Mouse (Mus musculus): ENCODE measurements around the gene Cd55b. TPM values are rescaled to one million over a fixed set of nuclear protein-coding genes. Genes with fewer than 3 reads are reported as not detected.
"Not testable (repeated sequence)": the region's sequence is repeated elsewhere in the genome, so short reads cannot be mapped to it uniquely, and the experiment has no call there.

Gene Cd55b
- polyA plus RNA-seq, 1 experiment from 2014 or later = not detected

- not testable (repeated sequence) for H3K9me3 ChIP-seq (replicated peaks; ENCODE audit: control insufficient read depth, low read length); H3K27ac ChIP-seq (ENCODE audit: low read depth, low read length); H3K4me1 ChIP-seq (ENCODE audit: control insufficient read depth, insufficient read depth, low read length); DNase-seq (ENCODE audit: low spot score); ATAC-seq; H3K27me3 ChIP-seq (replicated peaks; ENCODE audit: control insufficient read depth, insufficient read depth, low read length); H3K4me2 ChIP-seq (ENCODE audit: low read length); H3K36me3 ChIP-seq (ENCODE audit: control insufficient read depth, insufficient read depth, low read length); H3K9ac ChIP-seq (ENCODE audit: low read length); H3K4me3 ChIP-seq (ENCODE audit: low read depth, low read length)
Observed at GRCm38 (mm10) chr1:130428667-130429066, 5.9 kb upstream of the Cd55b start.

GRCm38 (mm10) chr1:130427175-130427853 lies 4.5 kb upstream of the Cd55b start:
- H3K4me3 ChIP-seq (ENCODE audit: low read depth, low read length); H3K27ac ChIP-seq (ENCODE audit: low read depth, low read length); ATAC-seq; DNase-seq (ENCODE audit: low spot score); H3K36me3 ChIP-seq (ENCODE audit: control insufficient read depth, insufficient read depth, low read length); H3K4me2 ChIP-seq (ENCODE audit: low read length); H3K27me3 ChIP-seq (replicated peaks; ENCODE audit: control insufficient read depth, insufficient read depth, low read length); H3K4me1 ChIP-seq (ENCODE audit: control insufficient read depth, insufficient read depth, low read length); H3K9me3 ChIP-seq (replicated peaks; ENCODE audit: control insufficient read depth, low read length); H3K9ac ChIP-seq (ENCODE audit: low read length): not testable (repeated sequence)
- WGBS = 76% methylated on average over 3 of the region's 3 CpGs

- not testable (repeated sequence) for H3K27me3 ChIP-seq (replicated peaks; ENCODE audit: control insufficient read depth, insufficient read depth, low read length); H3K9me3 ChIP-seq (replicated peaks; ENCODE audit: control insufficient read depth, low read length); H3K4me3 ChIP-seq (ENCODE audit: low read depth, low read length); DNase-seq (ENCODE audit: low spot score); H3K36me3 ChIP-seq (ENCODE audit: control insufficient read depth, insufficient read depth, low read length); H3K4me2 ChIP-seq (ENCODE audit: low read length); H3K4me1 ChIP-seq (ENCODE audit: control insufficient read depth, insufficient read depth, low read length); ATAC-seq; H3K9ac ChIP-seq (ENCODE audit: low read length); H3K27ac ChIP-seq (ENCODE audit: low read depth, low read length)
- WGBS = no CpG with 5 or more reads among the region's 6 CpGs
Observed at GRCm38 (mm10) chr1:130422033-130422432, 776 bp downstream of the Cd55b start.

DNA sequence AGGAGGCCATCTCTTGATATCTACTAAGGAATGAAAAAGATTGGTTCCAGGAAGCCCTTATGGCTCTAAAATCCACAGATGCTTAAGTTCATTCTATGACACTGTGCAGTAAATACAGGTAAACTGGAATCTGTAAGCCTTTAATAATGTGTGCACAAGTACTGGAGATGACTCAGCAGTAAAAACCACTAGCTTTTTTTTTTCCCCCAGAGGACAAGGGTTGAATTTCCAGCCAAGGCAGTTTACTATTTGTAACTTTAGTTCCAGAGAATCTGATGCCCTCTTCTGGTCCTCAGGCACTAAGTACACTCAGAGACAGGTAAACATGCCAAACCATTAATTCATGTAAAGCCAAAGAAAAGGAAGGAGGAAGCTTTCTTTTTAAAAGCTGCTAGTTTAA lies 25.7 kb downstream of the Cd55b start:
- not testable (repeated sequence) for H3K27ac ChIP-seq (ENCODE audit: low read depth, low read length); H3K9me3 ChIP-seq (replicated peaks; ENCODE audit: control insufficient read depth, low read length); H3K9ac ChIP-seq (ENCODE audit: low read length); H3K4me2 ChIP-seq (ENCODE audit: low read length); H3K36me3 ChIP-seq (ENCODE audit: control insufficient read depth, insufficient read depth, low read length); H3K4me1 ChIP-seq (ENCODE audit: control insufficient read depth, insufficient read depth, low read length); H3K4me3 ChIP-seq (ENCODE audit: low read depth, low read length); ATAC-seq; H3K27me3 ChIP-seq (replicated peaks; ENCODE audit: control insufficient read depth, insufficient read depth, low read length); DNase-seq (ENCODE audit: low spot score)

GRCm38 (mm10) chr1:130387282-130387681 lies 35.5 kb downstream of the Cd55b start:
- H3K9me3 ChIP-seq (replicated peaks; ENCODE audit: control insufficient read depth, low read length); H3K4me3 ChIP-seq (ENCODE audit: low read depth, low read length); H3K4me1 ChIP-seq (ENCODE audit: control insufficient read depth, insufficient read depth, low read length); ATAC-seq; H3K9ac ChIP-seq (ENCODE audit: low read length); H3K27me3 ChIP-seq (replicated peaks; ENCODE audit: control insufficient read depth, insufficient read depth, low read length); DNase-seq (ENCODE audit: low spot score); H3K36me3 ChIP-seq (ENCODE audit: control insufficient read depth, insufficient read depth, low read length); H3K27ac ChIP-seq (ENCODE audit: low read depth, low read length); H3K4me2 ChIP-seq (ENCODE audit: low read length): not testable (repeated sequence)

DNA sequence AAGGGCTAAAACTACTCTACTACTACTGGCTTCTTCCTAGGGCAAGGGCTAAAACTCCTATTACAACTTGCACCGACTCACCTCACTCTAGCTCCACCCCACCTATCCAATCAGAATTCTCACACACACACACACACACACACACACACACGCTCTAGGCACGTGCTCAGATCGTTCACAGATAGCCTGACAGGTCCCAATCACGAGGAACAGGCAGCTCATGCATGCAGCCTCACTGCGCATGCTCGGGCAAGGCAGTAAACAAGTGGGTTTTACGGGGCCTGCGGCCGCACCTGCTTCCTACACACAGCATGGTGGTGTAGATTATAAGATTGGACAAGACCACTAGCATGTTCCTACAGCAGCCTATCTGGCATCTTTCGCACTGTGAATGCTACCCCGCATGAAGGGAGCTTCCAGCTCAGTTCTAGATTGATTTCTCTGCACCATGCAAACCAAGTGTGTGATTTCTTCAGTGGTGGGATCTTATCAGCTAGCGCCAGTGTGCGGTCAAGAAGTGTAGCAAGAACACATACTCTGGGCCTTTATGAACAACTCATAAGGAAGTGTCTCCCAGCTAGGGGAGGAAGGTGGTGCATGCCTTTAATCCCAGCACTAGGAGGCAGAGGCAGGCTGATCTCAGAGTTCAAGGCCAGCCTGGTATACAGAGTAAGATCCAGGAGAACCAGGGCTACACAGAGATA lies 44.9 kb downstream of the Cd55b start:
- no peaks in the 10 kb centered on the region for H3K9me3 ChIP-seq (replicated peaks; ENCODE audit: control insufficient read depth, low read length)
- H3K36me3 ChIP-seq (ENCODE audit: control insufficient read depth, insufficient read depth, low read length) = no peaks in the 10 kb centered on the region
- no peak overlapping the region for H3K4me3 ChIP-seq (ENCODE audit: low read depth, low read length)
- ATAC-seq (no peak), DNase-seq (ENCODE audit: low spot score) (no peak)
- WGBS = 90% methylated on average over 14 of the region's 14 CpGs
- no peak overlapping the region for H3K4me2 ChIP-seq (ENCODE audit: low read length)
- no peak overlapping the region for H3K27ac ChIP-seq (ENCODE audit: low read depth, low read length)
- no peaks in the 10 kb centered on the region for H3K4me1 ChIP-seq (ENCODE audit: control insufficient read depth, insufficient read depth, low read length)
- no peaks in the 10 kb centered on the region for H3K27me3 ChIP-seq (replicated peaks; ENCODE audit: control insufficient read depth, insufficient read depth, low read length)
- H3K9ac ChIP-seq (ENCODE audit: low read length) = no peak overlapping the region

- WGBS = 82% methylated on average over 3 of the region's 3 CpGs
- H3K4me2 ChIP-seq (ENCODE audit: low read length) = no peak overlapping the region
- no peaks in the 10 kb centered on the region for H3K9me3 ChIP-seq (replicated peaks; ENCODE audit: control insufficient read depth, low read length)
Observed at GRCm38 (mm10) chr1:130374173-130374785, 48.5 kb downstream of the Cd55b start.

GRCm38 (mm10) chr1:130373398-130374083 lies 49.3 kb downstream of the Cd55b start:
- DNase-seq (ENCODE audit: low spot score) (no peak), ATAC-seq (no peak)
- no peaks in the 10 kb centered on the region for H3K4me1 ChIP-seq (ENCODE audit: control insufficient read depth, insufficient read depth, low read length)
- H3K4me2 ChIP-seq (ENCODE audit: low read length) = no peak overlapping the region
- 31% methylated on average over 2 of the region's 2 CpGs for WGBS
- no peak overlapping the region for H3K9ac ChIP-seq (ENCODE audit: low read length)
- H3K4me3 ChIP-seq (ENCODE audit: low read depth, low read length) = no peak overlapping the region
- H3K27ac ChIP-seq (ENCODE audit: low read depth, low read length) = no peak overlapping the region
- H3K9me3 ChIP-seq (replicated peaks; ENCODE audit: control insufficient read depth, low read length) = no peaks in the 10 kb centered on the region
- H3K36me3 ChIP-seq (ENCODE audit: control insufficient read depth, insufficient read depth, low read length) = no peaks in the 10 kb centered on the region
- no peaks in the 10 kb centered on the region for H3K27me3 ChIP-seq (replicated peaks; ENCODE audit: control insufficient read depth, insufficient read depth, low read length)

More at GRCm38 (mm10) chr1:130374173-130374785, 48.5 kb downstream of the Cd55b start:
- Histone ChIP-seq H3K9ac (ENCODE audit: low read length) (no peak overlapping the region), H3K4me1 (ENCODE audit: control insufficient read depth, insufficient read depth, low read length) (no peaks in the 10 kb centered on the region), H3K27me3 (replicated peaks; ENCODE audit: control insufficient read depth, insufficient read depth, low read length) (no peaks in the 10 kb centered on the region), H3K36me3 (ENCODE audit: control insufficient read depth, insufficient read depth, low read length) (no peaks in the 10 kb centered on the region), H3K4me3 (ENCODE audit: low read depth, low read length) (no peak overlapping the region), H3K27ac (ENCODE audit: low read depth, low read length) (no peak overlapping the region)
- ATAC-seq (no peak), DNase-seq (ENCODE audit: low spot score) (no peak)
